Mouse (Mus musculus) kidney, embryonic 14.5 days (tissue): ENCODE data around the gene Scmh1. TPM values are rescaled to one million over a fixed set of nuclear protein-coding genes. Genes with fewer than 3 reads are reported as not detected.
A peak's percentile ranks its signal among the peaks of the same experiment; 100 is the strongest.

ENCODE experiments used
- ATAC-seq: fragments of 200-750 bp; cut with Nextera tagmentation; 2 replicates; pipeline ENCODE4 v1.8.0; 2017; ENCODE audit warnings: moderate number of reproducible peaks, mild to moderate bottlenecking, moderate TSS enrichment, moderate library complexity; ENCODE audit not compliant: low FRiP score, low TSS enrichment
- H3K27ac ChIP-seq: fragments of 300-500 bp; sonication (generic); 2 replicates; pipeline ENCODE4 v1.5.1; 2014; ENCODE audit warnings: low read depth, mild to moderate bottlenecking, low read length, moderate library complexity, mixed read lengths
- H3K27me3 ChIP-seq: fragments of 300-500 bp; sonication (generic); 2 replicates; pipeline ENCODE4 v1.6.1; 2014; ENCODE audit warnings: mild to moderate bottlenecking, low read length; ENCODE audit not compliant: control insufficient read depth, insufficient read depth
- H3K36me3 ChIP-seq: fragments of 300-500 bp; sonication (generic); 2 replicates; pipeline ENCODE4 v1.6.1; 2014; ENCODE audit warnings: low read length, mixed read lengths; ENCODE audit not compliant: control insufficient read depth, insufficient read depth
- H3K4me1 ChIP-seq: fragments of 300-500 bp; sonication (generic); 2 replicates; pipeline ENCODE4 v1.6.1; 2014; ENCODE audit warnings: low read length, mixed read lengths; ENCODE audit not compliant: control insufficient read depth, insufficient read depth
- H3K4me2 ChIP-seq: fragments of 300-500 bp; sonication (generic); replicated peaks from 2 replicates; pipeline ENCODE4 v1.6.1; 2014; ENCODE audit warnings: low read depth, mild to moderate bottlenecking, low read length
- H3K4me3 ChIP-seq: fragments of 300-500 bp; sonication (generic); 2 replicates; pipeline ENCODE4 v1.5.1; 2014; ENCODE audit warnings: mild to moderate bottlenecking, low read length
- H3K9ac ChIP-seq: fragments of 300-500 bp; sonication (generic); 2 replicates; pipeline ENCODE4 v1.6.1; 2014; ENCODE audit warnings: low read depth, mild to moderate bottlenecking, low read length, moderate library complexity
- H3K9me3 ChIP-seq: fragments of 300-500 bp; sonication (generic); 2 replicates; pipeline ENCODE4 v1.6.1; 2016; ENCODE audit warnings: low read length; ENCODE audit not compliant: control insufficient read depth
- WGBS: fragments of 180-500 bp; shearing (Covaris S2); extraction: QIAGEN DNeasy Blood & Tissue Kit; methylation state at CpG from one replicate; pipeline ENCODE4 v1.1.7; 2014; 5-methylcytosine and 5-hydroxymethylcytosine counted together
- polyA plus RNA-seq: library from polyadenylated mRNA; unstranded; fragments of >200 nt; fragmentation: Nextera tagmentation; extraction: Ambion mirVana; gene quantifications from 2 replicates; pipeline ENCODE4 v1.2.1, GENCODE M21; 2014

Gene Scmh1
- polyA plus RNA-seq, 1 experiment from 2014 or later, result 50.0 TPM

DNA sequence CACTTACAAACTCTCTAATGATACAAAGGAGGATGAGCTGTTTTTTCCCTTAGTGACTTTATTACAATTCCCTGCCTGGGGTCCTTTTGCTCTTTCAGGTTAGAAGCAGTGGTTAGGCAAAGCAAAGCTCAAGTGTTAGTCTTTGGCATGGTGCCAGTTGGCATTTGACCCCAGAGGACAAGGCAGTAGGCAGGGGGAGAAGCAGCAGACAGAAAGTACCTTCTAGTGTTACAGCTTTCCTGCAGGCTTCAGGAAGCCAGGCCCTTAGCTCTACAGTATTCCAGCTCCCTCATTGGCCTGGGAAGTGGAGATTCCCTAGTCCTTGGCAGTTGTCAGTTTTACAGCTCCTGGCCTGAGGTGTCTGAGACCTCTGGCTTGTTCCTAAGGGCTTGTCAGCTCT, 15.6 kb downstream of the Scmh1 start:
- no peaks in the 10 kb centered on the region for H3K9me3 ChIP-seq
- ATAC-seq, result peak; percentile 90
- no peak overlapping the region for H3K4me2 ChIP-seq
- H3K27ac ChIP-seq, result no peak overlapping the region
- H3K27me3 ChIP-seq, result no peaks in the 10 kb centered on the region
- no peak overlapping the region for H3K9ac ChIP-seq
- peaks cover 15% of the 10 kb centered on the region for H3K4me1 ChIP-seq
- H3K36me3 ChIP-seq, result no peaks in the 10 kb centered on the region
- no peak overlapping the region for H3K4me3 ChIP-seq

DNA sequence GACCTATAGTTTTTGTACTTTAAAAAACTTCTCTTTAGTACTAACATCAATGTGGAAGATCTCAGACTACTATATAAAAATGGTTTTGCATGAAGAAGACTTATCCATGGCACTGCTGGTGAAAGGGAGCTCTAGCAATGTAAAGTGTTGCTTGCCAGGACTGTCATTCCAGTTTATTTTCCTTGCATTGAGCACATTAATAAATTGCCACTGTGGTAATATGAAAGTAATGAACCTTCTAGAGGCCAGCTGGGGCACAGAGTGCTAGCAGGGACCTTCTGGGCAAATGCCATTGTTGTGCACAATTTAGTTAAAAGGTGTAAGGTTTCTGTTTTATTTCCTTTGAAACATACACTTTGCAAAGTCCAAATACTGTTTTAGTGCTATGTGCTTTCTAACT, 25.5 kb downstream of the Scmh1 start:
- H3K27ac ChIP-seq, result no peak overlapping the region
- H3K4me3 ChIP-seq, result no peak overlapping the region
- no peak overlapping the region for H3K9ac ChIP-seq
- no peak for ATAC-seq
- H3K36me3 ChIP-seq, result no peaks in the 10 kb centered on the region
- H3K4me2 ChIP-seq, result no peak overlapping the region
- H3K27me3 ChIP-seq, result no peaks in the 10 kb centered on the region
- no peaks in the 10 kb centered on the region for H3K9me3 ChIP-seq
- H3K4me1 ChIP-seq, result 0 out of 2 replicates have a peak, but pooled peaks cover 3% of the 10 kb centered on the region

DNA sequence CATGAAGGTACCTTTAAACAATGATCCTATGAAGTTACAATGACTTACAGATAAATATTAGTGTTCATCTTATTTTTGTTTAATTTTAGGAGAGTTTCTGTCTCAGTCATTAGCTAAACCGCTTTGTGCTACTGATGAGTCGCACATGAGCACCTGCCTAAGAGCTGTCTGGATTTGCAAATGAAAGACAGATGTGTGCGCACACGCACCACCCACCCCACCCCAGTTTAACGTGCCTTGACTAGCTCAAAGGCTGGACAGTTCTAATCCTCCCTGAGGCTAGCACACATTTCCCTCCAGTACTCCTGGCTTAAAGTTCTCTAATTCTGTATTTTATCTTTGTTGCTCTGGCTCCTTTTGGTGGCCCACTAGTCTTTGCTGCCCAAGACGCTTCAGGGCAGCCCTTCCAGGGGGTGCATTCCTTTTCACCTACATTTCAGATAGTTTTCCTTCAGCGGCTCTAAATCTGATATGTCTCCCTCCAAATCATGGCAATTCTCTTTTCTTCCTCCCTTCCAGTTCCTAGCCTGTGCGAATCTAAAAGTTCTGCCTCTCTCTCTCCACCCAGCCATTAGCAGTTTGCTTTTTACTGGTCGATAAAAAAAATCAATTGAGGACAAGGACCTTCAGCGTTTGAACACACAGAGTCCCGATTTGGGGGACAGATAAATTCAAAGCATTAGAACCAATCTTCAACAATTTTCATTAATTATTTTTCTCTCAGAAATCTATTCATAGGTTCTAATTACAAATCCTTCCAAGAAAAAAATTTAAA, 27.7 kb downstream of the Scmh1 start:
- Histone ChIP-seq H3K27me3 (no peaks in the 10 kb centered on the region), H3K27ac (peak overlapping the region; percentile 3; the same call in 1 of the 2 replicates), H3K9ac (no peak overlapping the region), H3K4me3 (no peak overlapping the region), H3K9me3 (no peaks in the 10 kb centered on the region), H3K36me3 (no peaks in the 10 kb centered on the region), H3K4me1 (0 out of 2 replicates have a peak, but pooled peaks cover 3% of the 10 kb centered on the region), H3K4me2 (no peak overlapping the region)
- ATAC-seq, result no peak
- WGBS, result 72% methylated on average over 11 of the region's 11 CpGs

DNA sequence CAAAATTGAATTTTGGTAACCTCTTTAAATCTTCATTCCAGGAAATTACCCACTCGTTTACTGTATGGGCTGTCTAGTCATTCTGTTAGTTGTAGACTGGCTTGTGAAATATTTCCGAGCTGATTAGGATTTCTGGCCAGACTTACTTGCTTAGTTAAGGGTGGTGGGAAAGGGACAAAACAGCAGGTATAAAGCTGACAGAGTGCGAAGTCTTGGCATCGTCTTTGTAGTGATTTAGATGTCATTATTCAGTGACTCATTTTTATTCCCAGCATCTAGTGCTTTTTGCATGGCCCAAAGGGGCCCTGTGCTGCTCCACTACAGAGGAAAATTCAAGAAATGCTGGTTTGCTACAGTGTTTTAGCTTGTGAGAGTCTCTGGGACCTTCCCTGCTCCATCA, 56.7 kb downstream of the Scmh1 start:
- H3K36me3 ChIP-seq, result peaks cover 4% of the 10 kb centered on the region; the same call in 1 of the 2 replicates
- WGBS, result 87% methylated on average over 4 of the region's 4 CpGs
- no peak for ATAC-seq
- no peak overlapping the region for H3K9ac ChIP-seq
- no peak overlapping the region for H3K27ac ChIP-seq
- no peak overlapping the region for H3K4me3 ChIP-seq
- no peaks in the 10 kb centered on the region for H3K27me3 ChIP-seq
- H3K4me2 ChIP-seq, result no peak overlapping the region
- H3K4me1 ChIP-seq, result no peaks in the 10 kb centered on the region
- no peaks in the 10 kb centered on the region for H3K9me3 ChIP-seq

DNA sequence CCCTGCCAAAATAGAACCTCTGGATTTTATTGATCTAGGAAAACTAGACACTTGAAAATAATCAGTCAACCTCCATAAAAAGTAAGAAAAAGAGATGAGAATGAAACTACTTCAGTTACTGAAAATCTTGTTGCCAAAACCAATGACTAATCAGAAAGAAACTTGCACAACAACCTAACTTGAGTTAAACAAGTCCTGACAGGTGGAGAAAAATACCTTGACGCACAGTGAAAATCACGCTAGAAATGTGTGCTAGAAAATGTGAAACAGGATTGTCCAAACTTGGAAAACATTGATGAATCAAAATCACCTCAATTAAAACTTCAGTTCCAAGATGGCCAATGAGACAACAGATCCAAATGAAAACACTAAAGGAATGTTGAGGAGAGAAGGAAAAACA, 67.9 kb downstream of the Scmh1 start:
- no peak overlapping the region for H3K4me3 ChIP-seq
- no peak for ATAC-seq
- peaks cover 22% of the 10 kb centered on the region for H3K36me3 ChIP-seq
- H3K9ac ChIP-seq, result no peak overlapping the region
- no peaks in the 10 kb centered on the region for H3K4me1 ChIP-seq
- no peaks in the 10 kb centered on the region for H3K27me3 ChIP-seq
- no peaks in the 10 kb centered on the region for H3K9me3 ChIP-seq
- no peak overlapping the region for H3K27ac ChIP-seq
- no peak overlapping the region for H3K4me2 ChIP-seq
- WGBS, result 95% methylated on average over 2 of the region's 2 CpGs

DNA sequence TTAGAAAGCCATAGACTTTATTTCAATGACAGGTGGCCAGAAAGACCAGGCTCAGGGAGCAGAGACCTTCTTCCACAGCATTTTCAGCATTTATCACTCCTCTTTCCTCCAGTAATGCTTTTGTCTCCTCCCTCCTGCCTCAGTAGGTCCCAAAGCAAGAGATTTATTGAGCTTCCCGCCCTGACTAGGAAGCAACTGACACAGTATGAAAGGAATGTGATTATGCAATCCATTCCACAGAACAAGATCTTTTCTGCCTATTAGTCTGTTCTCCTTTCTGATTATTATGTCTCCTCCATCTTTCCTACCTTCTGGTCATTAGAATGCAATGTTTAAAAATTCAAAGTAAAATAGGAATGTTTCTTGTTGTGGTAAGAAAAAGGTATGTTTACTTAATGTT, 82.6 kb downstream of the Scmh1 start:
- Histone ChIP-seq H3K4me2 (no peak overlapping the region), H3K4me3 (no peak overlapping the region), H3K9ac (no peak overlapping the region), H3K4me1 (no peaks in the 10 kb centered on the region), H3K36me3 (peaks cover 32% of the 10 kb centered on the region), H3K27ac (no peak overlapping the region), H3K9me3 (no peaks in the 10 kb centered on the region), H3K27me3 (no peaks in the 10 kb centered on the region)
- WGBS, result 31% methylated on average over 1 of the region's 1 CpGs
- ATAC-seq, result no peak

DNA sequence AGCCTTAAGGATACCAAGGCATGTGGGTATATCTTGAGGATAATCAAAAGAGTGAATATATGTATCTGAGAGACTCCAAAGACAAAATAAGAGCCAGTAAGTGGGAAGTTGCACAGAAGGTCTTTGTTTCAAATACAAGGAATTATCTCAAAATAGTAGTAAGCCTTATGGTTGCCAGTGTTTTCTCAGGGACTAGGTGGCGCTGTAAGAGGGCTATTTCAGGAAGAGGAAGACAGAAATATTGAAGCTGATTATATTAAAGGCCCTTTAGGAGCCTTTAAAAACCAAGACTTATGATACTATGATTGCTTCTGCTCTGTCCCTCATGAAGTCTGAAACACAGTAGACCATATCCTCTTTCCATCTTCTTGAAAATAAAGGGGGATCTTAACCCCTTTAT, 101.9 kb downstream of the Scmh1 start:
- no peak for ATAC-seq
- Histone ChIP-seq H3K4me3 (no peak overlapping the region), H3K9me3 (no peaks in the 10 kb centered on the region), H3K9ac (no peak overlapping the region), H3K27me3 (no peaks in the 10 kb centered on the region), H3K4me1 (no peaks in the 10 kb centered on the region), H3K27ac (no peak overlapping the region), H3K4me2 (no peak overlapping the region), H3K36me3 (peaks cover 46% of the 10 kb centered on the region)
- 86% methylated on average over 1 of the region's 1 CpGs for WGBS

DNA sequence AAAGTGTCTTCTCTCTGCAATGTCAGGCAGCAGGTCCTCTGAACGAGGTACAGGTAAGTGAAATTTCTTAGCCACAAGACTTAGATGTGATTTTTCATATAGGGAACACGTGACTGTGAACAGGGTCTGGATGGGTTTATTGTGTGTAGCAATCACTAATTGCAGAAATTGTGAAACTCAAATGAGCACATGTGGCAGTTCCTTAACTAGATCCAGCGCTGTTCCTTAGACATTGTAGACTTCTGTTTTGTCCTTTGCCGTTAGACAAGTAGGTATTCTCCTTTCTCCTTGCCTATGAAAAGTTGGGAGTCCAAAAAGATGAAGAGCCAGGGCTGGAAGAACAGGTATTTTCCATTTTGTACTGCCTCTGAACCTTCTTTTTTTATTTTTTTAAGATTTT, 106.1 kb downstream of the Scmh1 start:
- no peaks in the 10 kb centered on the region for H3K9me3 ChIP-seq
- H3K4me2 ChIP-seq, result no peak overlapping the region
- H3K4me3 ChIP-seq, result no peak overlapping the region
- peaks cover 48% of the 10 kb centered on the region for H3K36me3 ChIP-seq
- 97% methylated on average over 4 of the region's 4 CpGs for WGBS
- no peak overlapping the region for H3K27ac ChIP-seq
- H3K4me1 ChIP-seq, result no peaks in the 10 kb centered on the region
- H3K9ac ChIP-seq, result no peak overlapping the region
- ATAC-seq, result no peak
- H3K27me3 ChIP-seq, result no peaks in the 10 kb centered on the region

DNA sequence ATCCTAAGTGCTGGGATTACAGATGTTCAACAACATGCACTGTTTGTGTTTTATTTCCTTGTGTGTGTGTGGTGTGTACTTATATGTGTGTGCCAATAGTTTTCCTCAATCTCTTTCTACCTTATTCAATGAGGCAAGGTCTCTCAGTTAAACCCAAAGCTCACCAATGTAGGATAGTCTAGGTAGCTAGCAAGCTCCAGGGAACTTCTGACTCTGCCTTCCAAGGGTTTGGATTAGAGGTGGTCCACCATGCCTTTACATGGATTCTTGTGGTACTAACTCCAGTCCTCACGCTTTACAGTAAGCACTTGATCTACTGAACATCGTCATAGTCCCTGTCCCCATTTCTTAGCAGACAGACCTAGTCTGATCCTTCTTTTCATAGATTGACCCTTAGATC, 109.3 kb downstream of the Scmh1 start:
- Histone ChIP-seq H3K4me1 (no peaks in the 10 kb centered on the region), H3K36me3 (peaks cover 47% of the 10 kb centered on the region), H3K9me3 (no peaks in the 10 kb centered on the region), H3K27me3 (no peaks in the 10 kb centered on the region), H3K4me3 (no peak overlapping the region), H3K4me2 (no peak overlapping the region), H3K9ac (no peak overlapping the region), H3K27ac (no peak overlapping the region)
- WGBS, result 94% methylated on average over 2 of the region's 2 CpGs
- ATAC-seq, result no peak
